Mouse (Mus musculus): ENCODE data around the gene Slc4a11. TPM values are rescaled to one million over a fixed set of nuclear protein-coding genes. Genes with fewer than 3 reads are reported as not detected.

The Slc4a11 gene
- total and polyA plus RNA-seq, 3 experiments = 0.02 to 0.66 TPM; not detected in 1

DNA sequence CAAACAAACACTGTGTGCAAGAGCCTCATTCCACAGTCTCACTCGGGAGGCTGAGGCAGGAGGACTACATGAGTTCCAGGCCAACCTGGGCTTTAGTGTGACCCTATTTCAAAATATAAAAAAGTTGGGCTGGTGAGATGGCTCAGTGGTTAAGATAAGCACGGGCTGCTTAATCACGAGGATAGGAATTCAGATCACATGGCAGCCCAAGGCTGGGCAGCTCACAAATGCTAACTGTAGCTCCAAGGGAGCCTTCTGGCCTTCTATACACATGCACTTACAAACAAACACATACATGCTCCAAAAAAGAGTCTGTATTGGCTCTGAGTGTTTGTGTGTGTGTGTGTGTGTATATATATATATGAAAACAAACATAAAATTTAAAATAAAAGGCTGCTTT is 3.8 kb downstream of the Slc4a11 start:
- DNase-seq (ENCODE audit: low spot score) (no peak), ATAC-seq (ENCODE audit: extremely low read depth, insufficient number of reproducible peaks, low FRiP score, poor library complexity, severe bottlenecking) (no peak)
- H3K4me3 ChIP-seq (ENCODE audit: low read depth, low read length) = no peak overlapping the region
- TF ChIP-seq POLR2AphosphoS5 (IDR thresholded peaks at IDR 0.05; ENCODE audit: insufficient replicate concordance, low read depth, low read length) (no peak), GATA1 (IDR thresholded peaks at IDR 0.05; ENCODE audit: borderline replicate concordance, low read length) (no peak), CTCF (IDR thresholded peaks at IDR 0.05; ENCODE audit: low read depth, low read length) (no peak), TAL1 (conservative IDR thresholded peaks at IDR 0.05; ENCODE audit: low read depth, low read length) (no peak), GATA2 (IDR thresholded peaks at IDR 0.05; ENCODE audit: borderline replicate concordance, low read depth, low read length) (no peak)
- no peaks in the 10 kb centered on the region for H3K36me3 ChIP-seq (replicated peaks)
- H3K9me3 ChIP-seq (replicated peaks) = no peaks in the 10 kb centered on the region
- H3K4me1 ChIP-seq (ENCODE audit: insufficient read depth, low read depth, low read length) = peaks cover 26% of the 10 kb centered on the region
- H3K27me3 ChIP-seq (ENCODE audit: insufficient read depth, low read length) = peaks cover 66% of the 10 kb centered on the region

DNA sequence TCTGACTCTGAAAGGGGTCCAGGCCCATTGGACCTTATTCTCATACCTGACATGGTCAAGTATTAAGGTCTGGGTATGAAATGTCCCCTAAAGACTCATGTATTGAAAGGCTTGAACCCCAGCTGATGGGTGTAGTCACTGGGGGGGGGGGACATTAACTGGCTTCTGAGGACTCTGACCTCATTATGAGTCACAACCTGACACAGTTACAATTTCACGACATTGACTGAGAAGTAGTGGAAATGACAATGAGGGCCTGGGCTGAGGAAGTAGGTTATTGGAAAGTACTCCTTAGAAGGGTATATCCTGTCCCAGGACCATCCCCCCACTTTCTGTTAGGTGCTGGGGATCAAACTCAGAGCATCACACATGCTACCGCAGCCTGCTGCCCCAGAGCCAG is 8.3 kb downstream of the Slc4a11 start:
- ATAC-seq (ENCODE audit: extremely low read depth, insufficient number of reproducible peaks, low FRiP score, poor library complexity, severe bottlenecking) = no peak
- Histone ChIP-seq H3K36me3 (replicated peaks) (peaks cover 15% of the 10 kb centered on the region), H3K27me3 (ENCODE audit: insufficient read depth, low read length) (peaks cover 45% of the 10 kb centered on the region), H3K9me3 (replicated peaks) (no peaks in the 10 kb centered on the region), H3K4me3 (ENCODE audit: low read depth, low read length) (no peak overlapping the region), H3K4me1 (ENCODE audit: insufficient read depth, low read depth, low read length) (peaks cover 8% of the 10 kb centered on the region; the same call in 1 of the 2 replicates)
- DNase-seq (ENCODE audit: low spot score) = no peak
- TF ChIP-seq CTCF (IDR thresholded peaks at IDR 0.05; ENCODE audit: low read depth, low read length) (no peak), GATA1 (IDR thresholded peaks at IDR 0.05; ENCODE audit: borderline replicate concordance, low read length) (no peak), TAL1 (conservative IDR thresholded peaks at IDR 0.05; ENCODE audit: low read depth, low read length) (no peak), POLR2AphosphoS5 (IDR thresholded peaks at IDR 0.05; ENCODE audit: insufficient replicate concordance, low read depth, low read length) (no peak), GATA2 (IDR thresholded peaks at IDR 0.05; ENCODE audit: borderline replicate concordance, low read depth, low read length) (no peak)

DNA sequence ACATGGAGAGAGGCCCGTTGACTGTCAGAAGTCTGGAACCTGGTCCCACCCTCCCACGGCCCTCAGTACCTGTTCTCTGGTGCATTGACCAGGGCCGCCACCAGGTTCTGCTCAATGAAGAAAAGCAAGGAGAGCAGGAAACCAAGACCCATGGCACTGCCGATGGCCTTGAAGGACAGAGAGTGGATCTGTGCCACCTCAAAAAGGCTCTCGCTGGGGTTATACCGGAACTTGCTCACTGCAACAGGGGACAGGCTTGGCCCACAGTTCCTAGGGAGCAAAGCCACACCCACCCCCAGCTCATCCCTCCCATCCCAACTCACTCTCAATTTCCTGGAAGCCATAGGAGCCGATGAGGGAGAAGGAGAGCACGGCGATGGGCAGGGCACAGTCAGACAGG is 11.9 kb downstream of the Slc4a11 start:
- no peak for TF ChIP-seq GATA1 (IDR thresholded peaks at IDR 0.05; ENCODE audit: borderline replicate concordance, low read length)
- TF ChIP-seq TAL1 (conservative IDR thresholded peaks at IDR 0.05; ENCODE audit: low read depth, low read length) = no peak
- TF ChIP-seq POLR2AphosphoS5 (IDR thresholded peaks at IDR 0.05; ENCODE audit: insufficient replicate concordance, low read depth, low read length) = no peak
- no peak for TF ChIP-seq GATA2 (IDR thresholded peaks at IDR 0.05; ENCODE audit: borderline replicate concordance, low read depth, low read length)
- no peak for TF ChIP-seq CTCF (IDR thresholded peaks at IDR 0.05; ENCODE audit: low read depth, low read length)

DNA sequence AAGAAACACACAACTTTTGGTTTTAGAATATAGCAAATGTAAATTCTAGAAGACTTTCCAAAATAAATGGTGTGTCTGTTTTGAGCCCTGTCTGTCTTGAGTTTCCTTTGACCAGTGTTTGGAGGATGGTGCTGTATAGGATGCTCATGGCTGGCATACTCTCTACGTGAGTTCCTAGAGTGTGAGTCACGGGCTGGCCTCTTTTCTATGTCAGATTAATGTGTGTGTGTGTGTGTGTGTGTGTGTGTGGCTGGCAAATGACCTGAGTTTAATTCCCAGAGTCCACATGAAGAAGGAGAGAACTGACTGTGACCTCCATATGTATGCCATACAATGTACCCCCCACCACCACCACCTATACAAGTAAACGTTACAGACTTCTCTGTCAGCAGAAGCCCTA is 15.8 kb downstream of the Slc4a11 start:
- Histone ChIP-seq H3K36me3 (replicated peaks) (peaks cover 87% of the 10 kb centered on the region), H3K4me3 (ENCODE audit: low read depth, low read length) (no peak overlapping the region), H3K4me1 (ENCODE audit: insufficient read depth, low read depth, low read length) (no peaks in the 10 kb centered on the region), H3K9me3 (replicated peaks) (no peaks in the 10 kb centered on the region), H3K27me3 (ENCODE audit: insufficient read depth, low read length) (peaks cover 7% of the 10 kb centered on the region; the same call in 1 of the 2 replicates)
- DNase-seq (ENCODE audit: low spot score) = no peak
- ATAC-seq (ENCODE audit: extremely low read depth, insufficient number of reproducible peaks, low FRiP score, poor library complexity, severe bottlenecking) = no peak
- no peak for TF ChIP-seq POLR2AphosphoS5 (IDR thresholded peaks at IDR 0.05; ENCODE audit: insufficient replicate concordance, low read depth, low read length)
- TF ChIP-seq TAL1 (conservative IDR thresholded peaks at IDR 0.05; ENCODE audit: low read depth, low read length) = no peak
- no peak for TF ChIP-seq CTCF (IDR thresholded peaks at IDR 0.05; ENCODE audit: low read depth, low read length)
- no peak for TF ChIP-seq GATA1 (IDR thresholded peaks at IDR 0.05; ENCODE audit: borderline replicate concordance, low read length)
- TF ChIP-seq GATA2 (IDR thresholded peaks at IDR 0.05; ENCODE audit: borderline replicate concordance, low read depth, low read length) = no peak

More for the DNA sequence above, 11.9 kb downstream of the Slc4a11 start:
- H3K36me3 ChIP-seq (replicated peaks) = peaks cover 48% of the 10 kb centered on the region
- H3K4me3 ChIP-seq (ENCODE audit: low read depth, low read length) = no peak overlapping the region
- ATAC-seq (ENCODE audit: extremely low read depth, insufficient number of reproducible peaks, low FRiP score, poor library complexity, severe bottlenecking) = no peak
- no peaks in the 10 kb centered on the region for H3K4me1 ChIP-seq (ENCODE audit: insufficient read depth, low read depth, low read length)
- DNase-seq (ENCODE audit: low spot score) = no peak
- H3K9me3 ChIP-seq (replicated peaks) = no peaks in the 10 kb centered on the region
- H3K27me3 ChIP-seq (ENCODE audit: insufficient read depth, low read length) = peaks cover 26% of the 10 kb centered on the region

DNA sequence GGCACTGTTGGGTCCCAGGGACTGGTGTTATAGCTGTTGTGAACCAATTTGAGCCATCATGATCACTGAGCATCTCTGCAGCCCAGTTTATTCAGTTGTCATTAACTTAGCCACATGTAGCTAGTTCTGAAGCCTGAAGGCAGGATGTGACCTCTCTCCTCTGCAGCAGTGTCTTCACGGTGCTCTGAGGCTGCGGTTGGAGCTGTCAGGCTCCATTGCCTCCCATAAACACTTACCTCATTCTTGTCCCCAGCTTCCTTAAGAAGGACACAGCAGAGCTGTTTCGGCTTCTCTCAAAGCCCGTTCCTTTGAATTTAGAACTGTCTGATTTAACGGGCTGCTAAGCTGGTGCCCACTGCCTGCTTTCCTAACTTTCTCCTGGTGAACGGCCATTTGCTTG is 17.4 kb downstream of the Slc4a11 start:
- ATAC-seq (ENCODE audit: extremely low read depth, insufficient number of reproducible peaks, low FRiP score, poor library complexity, severe bottlenecking) (no peak), DNase-seq (ENCODE audit: low spot score) (no peak)
- Histone ChIP-seq H3K4me1 (ENCODE audit: insufficient read depth, low read depth, low read length) (no peaks in the 10 kb centered on the region), H3K36me3 (replicated peaks) (peaks cover 98% of the 10 kb centered on the region), H3K9me3 (replicated peaks) (no peaks in the 10 kb centered on the region), H3K27me3 (ENCODE audit: insufficient read depth, low read length) (no peaks in the 10 kb centered on the region), H3K4me3 (ENCODE audit: low read depth, low read length) (no peak overlapping the region)
- TF ChIP-seq TAL1 (conservative IDR thresholded peaks at IDR 0.05; ENCODE audit: low read depth, low read length) (no peak), GATA1 (IDR thresholded peaks at IDR 0.05; ENCODE audit: borderline replicate concordance, low read length) (no peak), CTCF (IDR thresholded peaks at IDR 0.05; ENCODE audit: low read depth, low read length) (no peak), POLR2AphosphoS5 (IDR thresholded peaks at IDR 0.05; ENCODE audit: insufficient replicate concordance, low read depth, low read length) (no peak), GATA2 (IDR thresholded peaks at IDR 0.05; ENCODE audit: borderline replicate concordance, low read depth, low read length) (no peak)

GRCm38 (mm10) chr2:130679154-130679553 is 18.2 kb downstream of the Slc4a11 start:
- TF ChIP-seq TAL1 (conservative IDR thresholded peaks at IDR 0.05; ENCODE audit: low read depth, low read length) (no peak), GATA1 (IDR thresholded peaks at IDR 0.05; ENCODE audit: borderline replicate concordance, low read length) (no peak), CTCF (IDR thresholded peaks at IDR 0.05; ENCODE audit: low read depth, low read length) (no peak), GATA2 (IDR thresholded peaks at IDR 0.05; ENCODE audit: borderline replicate concordance, low read depth, low read length) (no peak)
- Histone ChIP-seq H3K36me3 (replicated peaks) (peaks cover 97% of the 10 kb centered on the region), H3K27me3 (ENCODE audit: insufficient read depth, low read length) (no peaks in the 10 kb centered on the region), H3K4me3 (ENCODE audit: low read depth, low read length) (no peak overlapping the region), H3K9me3 (replicated peaks) (no peaks in the 10 kb centered on the region), H3K4me1 (ENCODE audit: insufficient read depth, low read depth, low read length) (no peaks in the 10 kb centered on the region)
- ATAC-seq (ENCODE audit: extremely low read depth, insufficient number of reproducible peaks, low FRiP score, poor library complexity, severe bottlenecking) = no peak
- no peak for DNase-seq (ENCODE audit: low spot score)

Measured in G1E (cell line).